In the genomic region with DNA sequence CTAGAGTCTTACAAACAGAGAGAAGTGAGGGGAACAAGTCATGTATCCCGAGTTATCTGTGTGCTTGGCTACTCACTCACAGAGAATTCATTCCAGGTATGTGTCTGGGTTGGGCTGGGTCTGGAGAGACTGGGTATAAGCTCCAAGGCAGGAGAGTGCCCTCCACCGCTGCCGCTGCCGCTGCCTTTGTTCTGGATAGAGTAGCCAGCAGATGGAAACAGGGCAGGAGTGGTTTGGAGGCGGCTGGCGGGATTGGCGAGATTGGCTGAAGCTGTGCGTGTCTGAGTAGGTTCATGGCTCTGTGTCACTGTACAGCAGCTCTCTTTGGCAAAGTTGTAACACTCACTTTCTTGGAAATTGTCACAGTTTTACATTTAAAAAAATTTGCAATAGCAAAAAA, we compare ENCODE assay signal across 21 mouse cellular contexts. TPM values are rescaled to one million over a fixed set of nuclear protein-coding genes. Genes with fewer than 3 reads are reported as not detected.
DNase-seq lines count a peak whose midpoint lies in the region; ATAC-seq lines count a peak whose summit lies in the region.
"Had no signal": no experiment of that assay in that cellular context is flagged by ENCODE, and none has a peak within 500 bp of the region (broad histone marks: within the 10 kb centered on the region; RNA-seq: fewer than 3 reads in every experiment).

No protein-coding gene starts in this region.

- no peak overlapping the region for H3K4me2 ChIP-seq in forebrain, embryonic 11.5 days (ENCODE audit: low read depth, low read length, severe bottlenecking)
- H3K4me2 ChIP-seq in hindbrain, embryonic 11.5 days (replicated peaks; ENCODE audit: low read depth, low read length), result no peak overlapping the region
- H3K4me2 ChIP-seq in hindbrain, embryonic 16.5 days (ENCODE audit: low read length), result no peak overlapping the region
- no peak overlapping the region for H3K4me2 ChIP-seq in embryonic facial prominence, embryonic 13.5 days
- H3K4me2 ChIP-seq in intestine, embryonic 15.5 days (replicated peaks), result no peak overlapping the region
- H3K4me2 ChIP-seq: heart, embryonic 11.5 days; hindbrain, embryonic 12.5 days; limb, embryonic 13.5 days; lung, embryonic 15.5 days; midbrain, embryonic 12.5 days; stomach, embryonic 15.5 days had no signal

- H3K4me3 ChIP-seq in forebrain, embryonic 11.5 days (ENCODE audit: low read depth, low read length), result no peak overlapping the region
- H3K4me3 ChIP-seq in forebrain, embryonic 10.5 days, result no peak overlapping the region
- no peak overlapping the region for H3K4me3 ChIP-seq in hindbrain, embryonic 11.5 days (ENCODE audit: low read depth, low read length)
- H3K4me3 ChIP-seq in hindbrain, embryonic 16.5 days (ENCODE audit: low read length), result no peak overlapping the region
- no peak overlapping the region for H3K4me3 ChIP-seq in embryonic facial prominence, embryonic 13.5 days
- H3K4me3 ChIP-seq in intestine, embryonic 15.5 days (replicated peaks), result no peak overlapping the region
- H3K4me3 ChIP-seq: hindbrain, embryonic 12.5 days; limb, embryonic 13.5 days; lung, embryonic 15.5 days; midbrain, embryonic 12.5 days; myocyte; stomach, embryonic 15.5 days had no signal

- 64% methylated on average over 8 of the region's 8 CpGs for WGBS in forebrain, embryonic 11.5 days
- WGBS in forebrain, embryonic 10.5 days, result 69% methylated on average over 8 of the region's 8 CpGs
- 70% methylated on average over 8 of the region's 8 CpGs for WGBS in hindbrain, embryonic 11.5 days
- 63% methylated on average over 8 of the region's 8 CpGs for WGBS in hindbrain, embryonic 16.5 days
- WGBS in embryonic facial prominence, embryonic 13.5 days, result 78% methylated on average over 8 of the region's 8 CpGs
- whole genome bisulfite sequencing in intestine, embryonic 15.5 days, result 79% methylated on average over 8 of the region's 8 CpGs

- no peaks in the 10 kb centered on the region; the same call in 1 of the 2 replicates for H3K36me3 ChIP-seq in forebrain, embryonic 11.5 days (ENCODE audit: control insufficient read depth, insufficient read depth, low read length)
- peaks cover 75% of the 10 kb centered on the region for H3K36me3 ChIP-seq in forebrain, embryonic 10.5 days (replicated peaks)
- no peaks in the 10 kb centered on the region for H3K36me3 ChIP-seq in hindbrain, embryonic 11.5 days (ENCODE audit: control insufficient read depth, insufficient read depth, low read length)
- peaks cover 9% of the 10 kb centered on the region for H3K36me3 ChIP-seq in hindbrain, embryonic 16.5 days (ENCODE audit: control insufficient read depth, insufficient read depth, low read length)
- H3K36me3 ChIP-seq in embryonic facial prominence, embryonic 13.5 days, result peaks cover 65% of the 10 kb centered on the region
- peaks cover 11% of the 10 kb centered on the region; the same call in 1 of the 2 replicates for H3K36me3 ChIP-seq in intestine, embryonic 15.5 days

- H3K4me1 ChIP-seq in forebrain, embryonic 11.5 days (replicated peaks; ENCODE audit: control insufficient read depth, insufficient read depth, low read length), result no peaks in the 10 kb centered on the region
- H3K4me1 ChIP-seq in forebrain, embryonic 10.5 days, result no peaks in the 10 kb centered on the region
- no peaks in the 10 kb centered on the region for H3K4me1 ChIP-seq in hindbrain, embryonic 11.5 days (replicated peaks; ENCODE audit: control insufficient read depth, insufficient read depth, low read length)
- no peaks in the 10 kb centered on the region for H3K4me1 ChIP-seq in hindbrain, embryonic 16.5 days (ENCODE audit: control insufficient read depth, insufficient read depth, low read depth, low read length)
- no peaks in the 10 kb centered on the region for H3K4me1 ChIP-seq in embryonic facial prominence, embryonic 13.5 days
- no peaks in the 10 kb centered on the region for H3K4me1 ChIP-seq in intestine, embryonic 15.5 days (replicated peaks)
- H3K4me1 ChIP-seq: hindbrain, embryonic 12.5 days; midbrain, embryonic 12.5 days had no signal

- DNase-seq in forebrain, embryonic 11.5 days (ENCODE audit: low spot score), result peak; percentile 60
- no peak for DNase-seq in forebrain, embryonic 10.5 days (ENCODE audit: extremely low spot score, low spot score)
- peak; percentile 24 for DNase-seq in hindbrain, embryonic 11.5 days (ENCODE audit: low spot score)
- peak; percentile 22 for DNase-seq in retina, embryonic 14.5 days (ENCODE audit: low spot score)
- DNase-seq in retina, postnatal 1 day, result no peak
- DNase-seq: adrenal gland, adult 2 months; kidney, postnatal 36 days; thymus, adult 18-20 months had no signal

- no peak for ATAC-seq in forebrain, embryonic 11.5 days (replicated peaks; ENCODE audit: low FRiP score)
- ATAC-seq in hindbrain, embryonic 11.5 days (ENCODE audit: low FRiP score), result no peak
- ATAC-seq in hindbrain, embryonic 16.5 days, result no peak
- no peak for ATAC-seq in embryonic facial prominence, embryonic 13.5 days (ENCODE audit: insufficient number of reproducible peaks, insufficient read depth, low FRiP score, low TSS enrichment, low read depth)
- ATAC-seq in intestine, embryonic 15.5 days, result no peak
- ATAC-seq: forebrain, embryonic 14.5 days; intestine, embryonic 16.5 days had no signal

- H3K9ac ChIP-seq in forebrain, embryonic 11.5 days (ENCODE audit: low read length), result no peak overlapping the region
- no peak overlapping the region for H3K9ac ChIP-seq in hindbrain, embryonic 11.5 days (ENCODE audit: low read depth, low read length)
- no peak overlapping the region; the same call in 1 of the 2 replicates for H3K9ac ChIP-seq in hindbrain, embryonic 16.5 days (ENCODE audit: low read depth, low read length)
- peak overlapping the region; percentile 11; the same call in 1 of the 2 replicates for H3K9ac ChIP-seq in embryonic facial prominence, embryonic 13.5 days
- no peak overlapping the region for H3K9ac ChIP-seq in intestine, embryonic 15.5 days
- H3K9ac ChIP-seq: hindbrain, embryonic 12.5 days; limb, embryonic 13.5 days; liver, embryonic 14.5 days; lung, embryonic 15.5 days; midbrain, embryonic 12.5 days; stomach, embryonic 15.5 days had no signal

- H3K9me3 ChIP-seq in forebrain, embryonic 11.5 days (ENCODE audit: control insufficient read depth, low read length), result no peaks in the 10 kb centered on the region
- no peaks in the 10 kb centered on the region for H3K9me3 ChIP-seq in forebrain, embryonic 10.5 days
- H3K9me3 ChIP-seq in hindbrain, embryonic 11.5 days (ENCODE audit: control insufficient read depth, low read length), result no peaks in the 10 kb centered on the region
- no peaks in the 10 kb centered on the region for H3K9me3 ChIP-seq in hindbrain, embryonic 16.5 days (ENCODE audit: control insufficient read depth, low read length)
- H3K9me3 ChIP-seq in embryonic facial prominence, embryonic 13.5 days, result no peaks in the 10 kb centered on the region
- no peaks in the 10 kb centered on the region for H3K9me3 ChIP-seq in intestine, embryonic 15.5 days
- H3K9me3 ChIP-seq: hindbrain, embryonic 12.5 days; limb, embryonic 13.5 days; lung, embryonic 15.5 days; midbrain, embryonic 12.5 days; stomach, embryonic 15.5 days had no signal

- no peak overlapping the region for H3K27ac ChIP-seq in forebrain, embryonic 11.5 days (ENCODE audit: low read depth, low read length)
- H3K27ac ChIP-seq in forebrain, embryonic 10.5 days, result no peak overlapping the region
- H3K27ac ChIP-seq in hindbrain, embryonic 11.5 days (ENCODE audit: low read depth, low read length), result no peak overlapping the region
- H3K27ac ChIP-seq in hindbrain, embryonic 16.5 days (ENCODE audit: low read depth, low read length), result no peak overlapping the region
- H3K27ac ChIP-seq in embryonic facial prominence, embryonic 13.5 days, result no peak overlapping the region
- H3K27ac ChIP-seq in intestine, embryonic 15.5 days, result no peak overlapping the region
- H3K27ac ChIP-seq: hindbrain, embryonic 12.5 days; limb, embryonic 13.5 days; liver, embryonic 14.5 days; lung, embryonic 15.5 days; midbrain, embryonic 12.5 days; stomach, embryonic 15.5 days had no signal

- H3K27me3 ChIP-seq in forebrain, embryonic 11.5 days (ENCODE audit: control insufficient read depth, insufficient read depth, low read length), result no peaks in the 10 kb centered on the region
- no peaks in the 10 kb centered on the region for H3K27me3 ChIP-seq in forebrain, embryonic 10.5 days (ENCODE audit: poor library complexity, severe bottlenecking)
- H3K27me3 ChIP-seq in hindbrain, embryonic 11.5 days (ENCODE audit: control insufficient read depth, insufficient read depth, low read length), result no peaks in the 10 kb centered on the region
- H3K27me3 ChIP-seq in hindbrain, embryonic 16.5 days (replicated peaks; ENCODE audit: control insufficient read depth, insufficient read depth, low read length), result no peaks in the 10 kb centered on the region
- H3K27me3 ChIP-seq in embryonic facial prominence, embryonic 13.5 days, result no peaks in the 10 kb centered on the region
- no peaks in the 10 kb centered on the region for H3K27me3 ChIP-seq in intestine, embryonic 15.5 days (replicated peaks)
- H3K27me3 ChIP-seq: hindbrain, embryonic 12.5 days; limb, embryonic 13.5 days; lung, embryonic 15.5 days; midbrain, embryonic 12.5 days; stomach, embryonic 15.5 days had no signal

RNA-seq across cellular contexts. Expression of a gene that starts 30.5 kb away (rescaled TPM):
- 9.8 and 12.6 TPM in 2 replicates for polyA plus RNA-seq in forebrain, embryonic 11.5 days (2014; fragmentation: Nextera tagmentation; extraction: Ambion mirVana)
- 10.7 and 11.0 TPM in 2 replicates for polyA plus RNA-seq in forebrain, embryonic 10.5 days (2016; fragmentation: Nextera tagmentation; extraction: Ambion mirVana)
- 7.4 and 10.7 TPM in 2 replicates for polyA plus RNA-seq in hindbrain, embryonic 11.5 days (2014; fragmentation: Nextera tagmentation; extraction: Ambion mirVana)
- polyA plus RNA-seq in hindbrain, embryonic 16.5 days (2015; fragmentation: Nextera tagmentation; extraction: Ambion mirVana), result 17.7 and 20.1 TPM in 2 replicates
- polyA plus RNA-seq in embryonic facial prominence, embryonic 13.5 days (2015; fragmentation: Nextera tagmentation; extraction: Ambion mirVana), result 17.1 and 21.4 TPM in 2 replicates
- 8.6 and 9.2 TPM in 2 replicates for polyA plus RNA-seq in intestine, embryonic 15.5 days (2015; fragmentation: Nextera tagmentation; extraction: Ambion mirVana)

RNA-seq across cellular contexts. Expression of a gene that starts 30.6 kb away (rescaled TPM):
- polyA plus RNA-seq in forebrain, embryonic 11.5 days (2014; fragmentation: Nextera tagmentation; extraction: Ambion mirVana), result 174 and 181 TPM in 2 replicates
- polyA plus RNA-seq in forebrain, embryonic 10.5 days (2016; fragmentation: Nextera tagmentation; extraction: Ambion mirVana), result 187 and 195 TPM in 2 replicates
- polyA plus RNA-seq in hindbrain, embryonic 11.5 days (2014; fragmentation: Nextera tagmentation; extraction: Ambion mirVana), result 220 and 231 TPM in 2 replicates
- 314 and 353 TPM in 2 replicates for polyA plus RNA-seq in hindbrain, embryonic 16.5 days (2015; fragmentation: Nextera tagmentation; extraction: Ambion mirVana)
- 191 and 192 TPM in 2 replicates for polyA plus RNA-seq in embryonic facial prominence, embryonic 13.5 days (2015; fragmentation: Nextera tagmentation; extraction: Ambion mirVana)
- 268 and 278 TPM in 2 replicates for polyA plus RNA-seq in intestine, embryonic 15.5 days (2015; fragmentation: Nextera tagmentation; extraction: Ambion mirVana)

RNA-seq across cellular contexts. Expression of a gene that starts 39.4 kb away (rescaled TPM):
- polyA plus RNA-seq in forebrain, embryonic 11.5 days (2014; fragmentation: Nextera tagmentation; extraction: Ambion mirVana), result 9.1 and 9.8 TPM in 2 replicates
- 8.3 and 9.0 TPM in 2 replicates for polyA plus RNA-seq in forebrain, embryonic 10.5 days (2016; fragmentation: Nextera tagmentation; extraction: Ambion mirVana)
- 8.1 and 8.4 TPM in 2 replicates for polyA plus RNA-seq in hindbrain, embryonic 11.5 days (2014; fragmentation: Nextera tagmentation; extraction: Ambion mirVana)
- polyA plus RNA-seq in hindbrain, embryonic 16.5 days (2015; fragmentation: Nextera tagmentation; extraction: Ambion mirVana), result 6.5 and 8.1 TPM in 2 replicates
- polyA plus RNA-seq in embryonic facial prominence, embryonic 13.5 days (2015; fragmentation: Nextera tagmentation; extraction: Ambion mirVana), result 9.2 TPM in 2 replicates
- 10.4 and 11.0 TPM in 2 replicates for polyA plus RNA-seq in intestine, embryonic 15.5 days (2015; fragmentation: Nextera tagmentation; extraction: Ambion mirVana)

RNA-seq across cellular contexts. Expression of a gene that starts 48.2 kb away (rescaled TPM):
- polyA plus RNA-seq in forebrain, embryonic 11.5 days (2014; fragmentation: Nextera tagmentation; extraction: Ambion mirVana), result 65.0 and 77.7 TPM in 2 replicates
- polyA plus RNA-seq in forebrain, embryonic 10.5 days (2016; fragmentation: Nextera tagmentation; extraction: Ambion mirVana), result 84.6 and 92.9 TPM in 2 replicates
- 63.5 and 68.1 TPM in 2 replicates for polyA plus RNA-seq in hindbrain, embryonic 11.5 days (2014; fragmentation: Nextera tagmentation; extraction: Ambion mirVana)
- polyA plus RNA-seq in hindbrain, embryonic 16.5 days (2015; fragmentation: Nextera tagmentation; extraction: Ambion mirVana), result 35.3 and 40.9 TPM in 2 replicates
- polyA plus RNA-seq in embryonic facial prominence, embryonic 13.5 days (2015; fragmentation: Nextera tagmentation; extraction: Ambion mirVana), result 77.6 and 85.1 TPM in 2 replicates
- polyA plus RNA-seq in intestine, embryonic 15.5 days (2015; fragmentation: Nextera tagmentation; extraction: Ambion mirVana), result 62.9 and 67.2 TPM in 2 replicates

RNA-seq across cellular contexts. Expression of a gene that starts 48.6 kb away (rescaled TPM):
- 110 and 127 TPM in 2 replicates for polyA plus RNA-seq in forebrain, embryonic 11.5 days (2014; fragmentation: Nextera tagmentation; extraction: Ambion mirVana)
- 86.1 and 90.1 TPM in 2 replicates for polyA plus RNA-seq in forebrain, embryonic 10.5 days (2016; fragmentation: Nextera tagmentation; extraction: Ambion mirVana)
- polyA plus RNA-seq in hindbrain, embryonic 11.5 days (2014; fragmentation: Nextera tagmentation; extraction: Ambion mirVana), result 119 and 123 TPM in 2 replicates
- 132 and 140 TPM in 2 replicates for polyA plus RNA-seq in hindbrain, embryonic 16.5 days (2015; fragmentation: Nextera tagmentation; extraction: Ambion mirVana)
- polyA plus RNA-seq in embryonic facial prominence, embryonic 13.5 days (2015; fragmentation: Nextera tagmentation; extraction: Ambion mirVana), result 85.9 and 86.9 TPM in 2 replicates
- polyA plus RNA-seq in intestine, embryonic 15.5 days (2015; fragmentation: Nextera tagmentation; extraction: Ambion mirVana), result 44.0 and 48.0 TPM in 2 replicates

Comparison
In these comparisons a context has a peak if more than half of its experiments do, and no peak if none do; other contexts are left out.
1. DNase-seq: peak in forebrain, embryonic 11.5 days (single experiment), hindbrain, embryonic 11.5 days (single experiment) and retina, embryonic 14.5 days (single experiment); none in forebrain, embryonic 10.5 days (single experiment) and retina, postnatal 1 day (single experiment).